Mouse (Mus musculus) megakaryocyte-erythroid progenitor cell, adult 5-6 weeks (primary cell): ENCODE data around the gene Alg12. TPM values are rescaled to one million over a fixed set of nuclear protein-coding genes. Genes with fewer than 3 reads are reported as not detected.
"Not testable (repeated sequence)": the region's sequence is repeated elsewhere in the genome, so short reads cannot be mapped to it uniquely, and the experiment has no call there.

Experiments used
- ATAC-seq: replicated peaks from 2 replicates; pipeline ENCODE4 v1.8.0; 2016; ENCODE audit warnings: mild to moderate bottlenecking, inconsistent platforms; ENCODE audit not compliant: severe bottlenecking, poor library complexity, low FRiP score, low TSS enrichment
- total RNA-seq, 2 experiments: library from RNA; stranded (forward) in 1 of 2; stranded (reverse) in 1 of 2; fragments of 200-1000, 215-1000 nt in 1 of 2; fragments of >200 nt in 1 of 2; fragmentation: Nextera tagmentation in 1 of 2; gene quantifications; 2 replicates each; pipeline ENCODE4 v1.2.3; 2014 to 2017

The Alg12 gene
- total RNA-seq, 2 experiments from 2014 or later = 5.2 to 8.3 TPM

DNA sequence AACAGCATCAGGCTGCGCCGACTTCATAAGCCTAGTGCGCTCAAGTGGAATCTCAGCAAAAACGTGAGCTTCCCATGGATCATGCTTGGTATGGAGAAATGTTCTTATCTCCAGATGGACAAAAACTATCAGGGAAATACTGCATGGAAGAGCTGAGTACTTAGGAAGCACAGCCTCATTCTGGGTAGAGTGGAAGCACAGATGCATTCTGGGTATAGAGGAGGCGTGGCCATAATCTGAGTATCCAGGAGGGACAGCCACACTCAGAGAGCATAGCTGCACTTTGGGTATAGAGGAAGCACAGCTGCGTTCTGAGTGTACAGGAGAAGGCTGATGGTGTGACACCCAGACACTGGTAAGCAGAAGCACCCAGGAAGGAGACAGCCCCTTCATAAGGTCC lies 16.8 kb downstream of the Alg12 start:
- ATAC-seq = 0 out of 2 replicates have a peak, but pooled peaks have one; percentile 30

DNA sequence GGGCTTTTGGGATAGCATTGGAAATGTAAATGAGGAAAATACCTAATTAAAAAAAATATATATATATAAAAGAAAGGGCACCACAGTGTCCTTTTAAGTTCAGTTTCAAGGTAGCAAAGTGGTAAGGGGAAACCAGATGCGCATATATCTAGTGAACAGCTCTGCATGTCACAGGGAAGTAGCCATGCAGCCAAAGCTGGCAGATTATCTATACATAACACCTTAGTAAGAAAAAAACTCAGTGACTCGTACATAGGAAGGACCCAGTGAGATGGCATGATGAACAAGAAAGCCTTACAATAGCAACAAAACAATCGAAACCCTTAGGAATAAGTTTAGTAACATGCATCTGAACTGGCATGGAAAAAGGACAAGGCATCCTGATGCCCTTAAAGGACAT lies 17.2 kb downstream of the Alg12 start:
- ATAC-seq = no peak

- ATAC-seq = no peak
Observed at GRCm38 (mm10) chr15:88800921-88801354, 18.2 kb downstream of the Alg12 start.

- ATAC-seq = no peak
Observed at GRCm38 (mm10) chr15:88799950-88800371, 19.2 kb downstream of the Alg12 start.

DNA sequence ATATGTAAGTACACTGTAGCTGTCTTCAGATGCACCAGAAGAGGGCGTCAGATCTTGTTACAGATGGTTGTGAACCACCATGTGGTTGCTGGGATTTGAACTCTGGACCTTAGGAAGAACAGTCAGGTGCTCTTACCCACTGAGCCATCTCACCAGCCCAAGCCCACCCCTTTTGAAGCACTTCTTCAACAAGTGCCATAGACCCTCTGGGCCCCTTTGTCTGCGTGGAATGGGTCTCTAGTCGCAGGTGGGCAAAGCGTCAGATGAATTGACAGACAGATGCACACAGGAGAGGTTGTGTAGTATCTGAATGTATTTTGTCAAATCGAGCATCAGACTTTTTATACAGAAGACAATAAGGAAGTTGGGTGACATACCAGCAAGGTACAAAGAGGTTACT lies 24.4 kb downstream of the Alg12 start:
- not testable (repeated sequence) for ATAC-seq

- no peak for ATAC-seq
Observed at GRCm38 (mm10) chr15:88792140-88792850, 26.8 kb downstream of the Alg12 start.

DNA sequence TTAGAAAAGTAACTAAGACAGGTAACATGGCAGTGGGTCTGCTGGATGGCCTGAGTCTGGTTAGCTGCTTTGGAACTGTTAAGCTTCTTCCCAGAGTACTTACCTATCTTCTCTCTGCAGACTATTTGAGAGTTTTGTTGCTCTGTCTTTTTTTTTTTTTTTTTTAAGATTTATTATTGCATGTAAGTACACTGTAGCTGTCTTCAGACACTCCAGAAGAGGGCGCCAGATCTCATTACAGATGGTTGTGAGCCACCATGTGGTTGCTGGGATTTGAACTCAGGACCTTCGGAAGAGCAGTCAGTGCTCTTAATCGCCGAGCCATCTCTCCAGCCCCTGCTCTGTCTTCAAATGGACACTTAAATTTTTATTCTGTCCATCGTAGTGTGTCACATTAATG lies 44.5 kb downstream of the Alg12 start:
- not testable (repeated sequence) for ATAC-seq

GRCm38 (mm10) chr15:88768537-88768936 lies 50.6 kb downstream of the Alg12 start:
- no peak for ATAC-seq

- peak; percentile 70; the same call in 1 of the 2 replicates for ATAC-seq
Observed at GRCm38 (mm10) chr15:88766139-88766538, 53.0 kb downstream of the Alg12 start.

GRCm38 (mm10) chr15:88761551-88761950 lies 57.6 kb downstream of the Alg12 start:
- ATAC-seq = peak; percentile 90

- ATAC-seq = no peak
Observed at GRCm38 (mm10) chr15:88758061-88758460, 61.1 kb downstream of the Alg12 start.

DNA sequence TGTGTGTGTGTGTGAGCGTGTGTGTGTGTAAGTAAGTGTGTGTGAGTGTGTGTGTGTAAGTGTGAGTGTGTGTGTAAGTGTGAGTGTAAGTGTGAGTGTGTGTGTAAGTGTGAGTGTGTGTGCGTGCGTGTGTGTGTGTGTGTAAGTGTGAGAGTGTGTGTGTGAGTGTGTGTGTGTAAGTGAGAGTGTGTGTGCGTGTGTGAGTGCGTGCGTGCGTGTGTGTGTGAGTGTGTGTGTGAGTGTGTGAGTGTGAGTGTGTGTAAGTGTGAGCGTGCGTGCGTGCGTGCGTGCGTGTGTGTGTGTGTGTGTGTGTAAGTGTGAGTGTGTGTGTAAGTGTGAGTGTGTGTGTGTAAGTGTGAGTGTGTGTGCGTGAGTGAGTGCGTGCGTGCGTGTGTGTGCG lies 63.4 kb downstream of the Alg12 start:
- ATAC-seq = no peak

Other genes starting within 250 kb of the Alg12 start
- gene Zdhhc25, start 219.0 kb downstream of the Alg12 start, total RNA-seq (2014; fragmentation: Nextera tagmentation) = not detected in 2 replicates
- gene Zdhhc25, start 219.0 kb downstream of the Alg12 start, total RNA-seq (2017) = not detected in 2 replicates
- 32.7 and 46.8 TPM in 2 replicates for gene Brd1, start 85.1 kb downstream of the Alg12 start, total RNA-seq (2014; fragmentation: Nextera tagmentation)
- gene Brd1, start 85.1 kb downstream of the Alg12 start, total RNA-seq (2017) = 36.2 and 39.6 TPM in 2 replicates
- 39.2 and 48.2 TPM in 2 replicates for gene Zbed4, start 67.7 kb downstream of the Alg12 start, total RNA-seq (2014; fragmentation: Nextera tagmentation)
- gene Zbed4, start 67.7 kb downstream of the Alg12 start, total RNA-seq (2017) = 36.1 and 38.3 TPM in 2 replicates
- gene Creld2, start 328 bp upstream of the Alg12 start, total RNA-seq (2014; fragmentation: Nextera tagmentation) = 24.8 and 29.7 TPM in 2 replicates
- gene Creld2, start 328 bp upstream of the Alg12 start, total RNA-seq (2017) = 47.8 and 50.9 TPM in 2 replicates
- 5.1 and 6.4 TPM in 2 replicates for gene Pim3, start 42.9 kb upstream of the Alg12 start, total RNA-seq (2014; fragmentation: Nextera tagmentation)
- gene Pim3, start 42.9 kb upstream of the Alg12 start, total RNA-seq (2017) = 5.5 and 12.5 TPM in 2 replicates
- not detected in 2 replicates for gene Ttll8, start 135.1 kb upstream of the Alg12 start, total RNA-seq (2014; fragmentation: Nextera tagmentation)
- not detected in 2 replicates for gene Ttll8, start 135.1 kb upstream of the Alg12 start, total RNA-seq (2017)
- gene Mlc1, start 159.7 kb upstream of the Alg12 start, total RNA-seq (2014; fragmentation: Nextera tagmentation) = not detected in 2 replicates
- not detected in 2 replicates for gene Mlc1, start 159.7 kb upstream of the Alg12 start, total RNA-seq (2017)
- gene Mov10l1, start 163.6 kb upstream of the Alg12 start, total RNA-seq (2014; fragmentation: Nextera tagmentation) = not detected in 2 replicates
- gene Mov10l1, start 163.6 kb upstream of the Alg12 start, total RNA-seq (2017) = not detected in 2 replicates
- gene Panx2, start 240.4 kb upstream of the Alg12 start, total RNA-seq (2014; fragmentation: Nextera tagmentation) = not detected in 2 replicates
- gene Panx2, start 240.4 kb upstream of the Alg12 start, total RNA-seq (2017) = not detected in 2 replicates